Mouse (Mus musculus): ENCODE results near the gene Myoz1. TPM values are rescaled to one million over a fixed set of nuclear protein-coding genes. Genes with fewer than 3 reads are reported as not detected.

Gene Myoz1
- total and polyA plus RNA-seq, 3 experiments, result 1.7 to 2.6 (median 2.4) TPM

GRCm38 (mm10) chr14:20695761-20696520, 39.6 kb upstream of the Myoz1 start:
- peak overlapping the region; percentile 54 to 71 (median 65) for H3K4me3 ChIP-seq (replicated peaks in 1 of 3; ENCODE audit: low read depth in 2 of 3, low read length in 2 of 3, poor library complexity in 1 of 3)
- no peaks in the 10 kb centered on the region for H3K9me3 ChIP-seq (replicated peaks; ENCODE audit: low read length)
- peaks cover 55% of the 10 kb centered on the region for H3K79me2 ChIP-seq (replicated peaks; ENCODE audit: control insufficient read depth, extremely low read depth, insufficient read depth, poor library complexity, severe bottlenecking)
- TF ChIP-seq HCFC1 (IDR thresholded peaks at IDR 0.05; ENCODE audit: low read depth, low read length), result no peak
- dilution Hi-C loops (cut with MboI; ENCODE audit: extremely low pct_ligation_motif_present, extremely low pct_unique_long_range_greater_than_20kb, low sequenced_read_pairs) (no loop called here), in situ Hi-C loops (cut with MboI; ENCODE audit: low pct_ligation_motif_present, low pct_unique_long_range_greater_than_20kb, low sequenced_read_pairs) (no loop called here)
- H3K4me1 ChIP-seq (ENCODE audit: control insufficient read depth in 1 of 2, insufficient read depth in 2 of 2), result peaks cover 21 to 66% of the 10 kb centered on the region in 2 experiments
- H3K27me3 ChIP-seq (replicated peaks), result no peaks in the 10 kb centered on the region
- DNase-seq (ENCODE audit: extremely low read depth), result no peak
- peaks cover 32 to 82% of the 10 kb centered on the region in 2 experiments for H3K36me3 ChIP-seq (replicated peaks in 1 of 2; ENCODE audit: control insufficient read depth in 1 of 2, insufficient read depth in 1 of 2, low read length in 1 of 2)
- peak overlapping the region; percentile 87 for H3K27ac ChIP-seq (ENCODE audit: insufficient read depth, low read depth)
- H3K4me2 ChIP-seq (ENCODE audit: insufficient read depth, low read depth, poor library complexity, severe bottlenecking), result peak overlapping the region; percentile 90
- H3K9ac ChIP-seq (ENCODE audit: insufficient read depth, low read depth), result peak overlapping the region; percentile 79

- Histone ChIP-seq H3K9ac (ENCODE audit: insufficient read depth, low read depth) (peak within 1 kb of the TSS; percentile 79), H3K4me1 (ENCODE audit: control insufficient read depth in 1 of 2, insufficient read depth in 2 of 2) (peaks cover 18 to 58% of the 10 kb centered on the region in 2 experiments), H3K9me3 (replicated peaks; ENCODE audit: low read length) (no peaks in the 10 kb centered on the region), H3K36me3 (replicated peaks in 1 of 2; ENCODE audit: control insufficient read depth in 1 of 2, insufficient read depth in 1 of 2, low read length in 1 of 2) (peaks cover 37 to 85% of the 10 kb centered on the region in 2 experiments), H3K4me2 (ENCODE audit: insufficient read depth, low read depth, poor library complexity, severe bottlenecking) (peak within 1 kb of the TSS; percentile 90), H3K27me3 (replicated peaks) (no peaks in the 10 kb centered on the region), H3K4me3 (replicated peaks in 1 of 3; ENCODE audit: low read depth in 2 of 3, low read length in 2 of 3, poor library complexity in 1 of 3) (peak within 1 kb of the TSS; percentile 54 to 71 (median 65)), H3K27ac (ENCODE audit: insufficient read depth, low read depth) (peak within 1 kb of the TSS; percentile 87), H3K79me2 (replicated peaks; ENCODE audit: control insufficient read depth, extremely low read depth, insufficient read depth, poor library complexity, severe bottlenecking) (peaks cover 47% of the 10 kb centered on the region)
- in situ Hi-C loops (cut with MboI; ENCODE audit: low pct_ligation_motif_present, low pct_unique_long_range_greater_than_20kb, low sequenced_read_pairs) (no loop called here), dilution Hi-C loops (cut with MboI; ENCODE audit: extremely low pct_ligation_motif_present, extremely low pct_unique_long_range_greater_than_20kb, low sequenced_read_pairs) (no loop called here)
- peak; percentile 67 for DNase-seq (ENCODE audit: extremely low read depth)
- TF ChIP-seq KAT2A (IDR thresholded peaks at IDR 0.05; ENCODE audit: insufficient replicate concordance, low read length) (no peak), CHD1 (IDR thresholded peaks at IDR 0.05; ENCODE audit: low read depth, low read length) (no peak; the same call in 1 of the 2 replicates), RCOR1 (conservative IDR thresholded peaks at IDR 0.05; ENCODE audit: low read depth, low read length) (no peak), CTCF (conservative IDR thresholded peaks at IDR 0.05 in 1 of 2, IDR thresholded peaks at IDR 0.05 in 1 of 2; ENCODE audit: low read depth in 2 of 2, low read length in 2 of 2) (no peak), CHD2 (IDR thresholded peaks at IDR 0.05; ENCODE audit: low read length) (0 out of 2 replicates have a peak, but pooled peaks have one; percentile 37), ETS1 (conservative IDR thresholded peaks at IDR 0.05; ENCODE audit: low read depth, low read length) (no peak), USF1 (IDR thresholded peaks at IDR 0.05; ENCODE audit: low read depth, low read length) (no peak), ZC3H11A (IDR thresholded peaks at IDR 0.05; ENCODE audit: low read depth, low read length) (no peak), MAFK (IDR thresholded peaks at IDR 0.05; ENCODE audit: insufficient replicate concordance, low read length) (no peak), SIN3A (IDR thresholded peaks at IDR 0.05; ENCODE audit: low read length) (peak; percentile 64), BHLHE40 (IDR thresholded peaks at IDR 0.05; ENCODE audit: low read depth, low read length) (peak; percentile 55; the same call in 1 of the 2 replicates), ELF1 (IDR thresholded peaks at IDR 0.05; ENCODE audit: low read depth, low read length) (peak; percentile 71), POLR2AphosphoS2 (IDR thresholded peaks at IDR 0.05; ENCODE audit: low read depth, low read length) (peak; percentile 27; the same call in 1 of the 2 replicates), RAD21 (IDR thresholded peaks at IDR 0.05; ENCODE audit: low read depth, low read length) (no peak), MAZ (IDR thresholded peaks at IDR 0.05; ENCODE audit: low read depth, low read length) (no peak), NELFE (IDR thresholded peaks at IDR 0.05; ENCODE audit: low read depth, low read length) (no peak; the same call in 1 of the 2 replicates), MEF2A (IDR thresholded peaks at IDR 0.05; ENCODE audit: borderline replicate concordance, low read depth, low read length) (no peak), PAX5 (IDR thresholded peaks at IDR 0.05; ENCODE audit: low read length) (no peak), ZKSCAN1 (IDR thresholded peaks at IDR 0.05; ENCODE audit: borderline replicate concordance, low read depth, low read length) (no peak), MAX (IDR thresholded peaks at IDR 0.05; ENCODE audit: low read length) (peak; percentile 50; the same call in 1 of the 2 replicates), GABPA (IDR thresholded peaks at IDR 0.05; ENCODE audit: insufficient replicate concordance, low read depth, low read length) (no peak), HCFC1 (IDR thresholded peaks at IDR 0.05; ENCODE audit: low read depth, low read length) (peak; percentile 56), JUND (conservative IDR thresholded peaks at IDR 0.05; ENCODE audit: low read depth, low read length) (no peak), ZNF384 (IDR thresholded peaks at IDR 0.05; ENCODE audit: low read depth, low read length) (no peak), JUN (IDR thresholded peaks at IDR 0.05; ENCODE audit: insufficient read depth, low read depth, low read length) (no peak), NRF1 (IDR thresholded peaks at IDR 0.05; ENCODE audit: low read depth, low read length) (peak; percentile 84), USF2 (conservative IDR thresholded peaks at IDR 0.05; ENCODE audit: low read depth, low read length) (no peak), ZMIZ1 (IDR thresholded peaks at IDR 0.05; ENCODE audit: low read depth, low read length) (peak; percentile 88; the same call in 1 of the 2 replicates)
Measured at GRCm38 (mm10) chr14:20694884-20695760, 38.8 kb upstream of the Myoz1 start, which contains the start of gene Fut11. TSS of gene Fut11 (plus strand) at chr14:20694968.
